Mouse (Mus musculus) kidney, embryonic 14.5 days (tissue): ENCODE results near the gene Cdc45. TPM values are rescaled to one million over a fixed set of nuclear protein-coding genes. Genes with fewer than 3 reads are reported as not detected.

Experiments
- ATAC-seq: fragments of 200-750 bp; cut with Nextera tagmentation; 2 replicates; pipeline ENCODE4 v1.8.0; 2017; ENCODE audit warnings: moderate number of reproducible peaks, mild to moderate bottlenecking, moderate TSS enrichment, moderate library complexity; ENCODE audit not compliant: low FRiP score, low TSS enrichment
- H3K27ac ChIP-seq: fragments of 300-500 bp; sonication (generic); 2 replicates; pipeline ENCODE4 v1.5.1; 2014; ENCODE audit warnings: low read depth, mild to moderate bottlenecking, low read length, moderate library complexity, mixed read lengths
- H3K27me3 ChIP-seq: fragments of 300-500 bp; sonication (generic); 2 replicates; pipeline ENCODE4 v1.6.1; 2014; ENCODE audit warnings: mild to moderate bottlenecking, low read length; ENCODE audit not compliant: control insufficient read depth, insufficient read depth
- H3K36me3 ChIP-seq: fragments of 300-500 bp; sonication (generic); 2 replicates; pipeline ENCODE4 v1.6.1; 2014; ENCODE audit warnings: low read length, mixed read lengths; ENCODE audit not compliant: control insufficient read depth, insufficient read depth
- H3K4me1 ChIP-seq: fragments of 300-500 bp; sonication (generic); 2 replicates; pipeline ENCODE4 v1.6.1; 2014; ENCODE audit warnings: low read length, mixed read lengths; ENCODE audit not compliant: control insufficient read depth, insufficient read depth
- H3K4me2 ChIP-seq: fragments of 300-500 bp; sonication (generic); replicated peaks from 2 replicates; pipeline ENCODE4 v1.6.1; 2014; ENCODE audit warnings: low read depth, mild to moderate bottlenecking, low read length
- H3K4me3 ChIP-seq: fragments of 300-500 bp; sonication (generic); 2 replicates; pipeline ENCODE4 v1.5.1; 2014; ENCODE audit warnings: mild to moderate bottlenecking, low read length
- H3K9ac ChIP-seq: fragments of 300-500 bp; sonication (generic); 2 replicates; pipeline ENCODE4 v1.6.1; 2014; ENCODE audit warnings: low read depth, mild to moderate bottlenecking, low read length, moderate library complexity
- H3K9me3 ChIP-seq: fragments of 300-500 bp; sonication (generic); 2 replicates; pipeline ENCODE4 v1.6.1; 2016; ENCODE audit warnings: low read length; ENCODE audit not compliant: control insufficient read depth
- WGBS: fragments of 180-500 bp; shearing (Covaris S2); extraction: QIAGEN DNeasy Blood & Tissue Kit; methylation state at CpG from one replicate; pipeline ENCODE4 v1.1.7; 2014; 5-methylcytosine and 5-hydroxymethylcytosine counted together
- polyA plus RNA-seq: library from polyadenylated mRNA; unstranded; fragments of >200 nt; fragmentation: Nextera tagmentation; extraction: Ambion mirVana; gene quantifications from 2 replicates; pipeline ENCODE4 v1.2.1, GENCODE M21; 2014

The Cdc45 gene
- polyA plus RNA-seq, 1 experiment from 2014 or later, result 63.0 TPM

- Histone ChIP-seq H3K9me3 (no peaks in the 10 kb centered on the region), H3K4me2 (no peak overlapping the region), H3K27ac (no peak overlapping the region), H3K9ac (no peak overlapping the region), H3K27me3 (no peaks in the 10 kb centered on the region), H3K4me3 (no peak overlapping the region), H3K4me1 (no peaks in the 10 kb centered on the region), H3K36me3 (no peaks in the 10 kb centered on the region)
- 72% methylated on average over 4 of the region's 4 CpGs for WGBS
- no peak for ATAC-seq
Observed at GRCm38 (mm10) chr16:18761734-18762133, 50.1 kb downstream of the Cdc45 start.

- no peak for ATAC-seq
- H3K9ac ChIP-seq, result no peak overlapping the region
- no peak overlapping the region for H3K4me3 ChIP-seq
- no peaks in the 10 kb centered on the region for H3K9me3 ChIP-seq
- H3K4me1 ChIP-seq, result no peaks in the 10 kb centered on the region
- no peak overlapping the region for H3K4me2 ChIP-seq
- WGBS, result 75% methylated on average over 10 of the region's 10 CpGs
- no peak overlapping the region for H3K27ac ChIP-seq
- H3K27me3 ChIP-seq, result no peaks in the 10 kb centered on the region
- no peaks in the 10 kb centered on the region for H3K36me3 ChIP-seq
Observed at GRCm38 (mm10) chr16:18751885-18752499, 59.8 kb downstream of the Cdc45 start.

- ATAC-seq, result no peak
- 67% methylated on average over 11 of the region's 11 CpGs for WGBS
- Histone ChIP-seq H3K9me3 (no peaks in the 10 kb centered on the region), H3K4me3 (no peak overlapping the region), H3K36me3 (no peaks in the 10 kb centered on the region), H3K4me1 (no peaks in the 10 kb centered on the region), H3K4me2 (no peak overlapping the region), H3K27ac (no peak overlapping the region), H3K9ac (no peak overlapping the region), H3K27me3 (no peaks in the 10 kb centered on the region)
Observed at GRCm38 (mm10) chr16:18751101-18751500, 60.7 kb downstream of the Cdc45 start.

GRCm38 (mm10) chr16:18746268-18747122, 65.3 kb downstream of the Cdc45 start:
- no peak overlapping the region for H3K27ac ChIP-seq
- H3K4me3 ChIP-seq, result no peak overlapping the region
- H3K9me3 ChIP-seq, result no peaks in the 10 kb centered on the region
- ATAC-seq, result no peak
- 68% methylated on average over 20 of the region's 20 CpGs for WGBS
- no peaks in the 10 kb centered on the region for H3K36me3 ChIP-seq
- H3K9ac ChIP-seq, result no peak overlapping the region
- H3K4me2 ChIP-seq, result no peak overlapping the region
- no peaks in the 10 kb centered on the region for H3K4me1 ChIP-seq
- no peaks in the 10 kb centered on the region for H3K27me3 ChIP-seq

- no peaks in the 10 kb centered on the region for H3K36me3 ChIP-seq
- no peak overlapping the region for H3K4me3 ChIP-seq
- no peaks in the 10 kb centered on the region for H3K9me3 ChIP-seq
- no peaks in the 10 kb centered on the region for H3K27me3 ChIP-seq
- no peak overlapping the region for H3K9ac ChIP-seq
- ATAC-seq, result no peak
- no peak overlapping the region for H3K27ac ChIP-seq
- H3K4me1 ChIP-seq, result no peaks in the 10 kb centered on the region
- H3K4me2 ChIP-seq, result no peak overlapping the region
Observed at GRCm38 (mm10) chr16:18738303-18738702, 73.5 kb downstream of the Cdc45 start.

GRCm38 (mm10) chr16:18733100-18733956, 78.5 kb downstream of the Cdc45 start:
- H3K36me3 ChIP-seq, result no peaks in the 10 kb centered on the region
- H3K9me3 ChIP-seq, result no peaks in the 10 kb centered on the region
- 42% methylated on average over 20 of the region's 20 CpGs for WGBS
- H3K27ac ChIP-seq, result peak overlapping the region; percentile 30; the same call in 1 of the 2 replicates
- peak overlapping the region; percentile 17; the same call in 1 of the 2 replicates for H3K4me2 ChIP-seq
- H3K9ac ChIP-seq, result no peak overlapping the region; the same call in 1 of the 2 replicates
- no peak overlapping the region; the same call in 1 of the 2 replicates for H3K4me3 ChIP-seq
- 0 out of 2 replicates have a peak, but pooled peaks cover 3% of the 10 kb centered on the region for H3K4me1 ChIP-seq
- H3K27me3 ChIP-seq, result no peaks in the 10 kb centered on the region
- ATAC-seq, result no peak

- H3K9me3 ChIP-seq, result no peaks in the 10 kb centered on the region
- no peak for ATAC-seq
- no peaks in the 10 kb centered on the region for H3K27me3 ChIP-seq
- no peak overlapping the region for H3K27ac ChIP-seq
- no peak overlapping the region for H3K4me3 ChIP-seq
- 72% methylated on average over 3 of the region's 3 CpGs for WGBS
- no peaks in the 10 kb centered on the region for H3K36me3 ChIP-seq
- H3K4me1 ChIP-seq, result 0 out of 2 replicates have a peak, but pooled peaks cover 3% of the 10 kb centered on the region
- no peak overlapping the region for H3K4me2 ChIP-seq
- H3K9ac ChIP-seq, result no peak overlapping the region
Observed at GRCm38 (mm10) chr16:18730640-18731039, 81.1 kb downstream of the Cdc45 start.
